Mouse (Mus musculus) T-helper 17 cell (primary cell): Measurements from ENCODE around the gene Cbx8.

Experiments
- in situ Hi-C, 2 experiments: fragments of 300-600 bp; cut with MboI, MseI; formaldehyde crosslinking; loops; 1 replicate in 1 of 2; 2 replicates in 1 of 2; pipeline ENCODE4 v1.15.1; 2025; ENCODE audit warnings: high pct_unique_total_duplicates in 2 of 2

The Cbx8 gene

GRCm38 (mm10) chr11:119079445-119079837 lies 38.7 kb upstream of the Cbx8 start:
- in situ Hi-C loops = no loop called here

GRCm38 (mm10) chr11:119078691-119079444 lies 38.1 kb upstream of the Cbx8 start:
- in situ Hi-C loops = no loop called here

GRCm38 (mm10) chr11:119077755-119078154 lies 37.0 kb upstream of the Cbx8 start:
- in situ Hi-C loops = no loop called here

- in situ Hi-C loops = no loop called here
Measured at GRCm38 (mm10) chr11:119075805-119076204, 35.0 kb upstream of the Cbx8 start.

- in situ Hi-C loops = no loop called here
Measured at GRCm38 (mm10) chr11:119073876-119074433, 33.2 kb upstream of the Cbx8 start.

GRCm38 (mm10) chr11:119072986-119073385 lies 32.2 kb upstream of the Cbx8 start:
- in situ Hi-C loops = no loop called here

GRCm38 (mm10) chr11:119072239-119072638 lies 31.5 kb upstream of the Cbx8 start:
- in situ Hi-C loops = no loop called here

- in situ Hi-C loops = no loop called here
Measured at GRCm38 (mm10) chr11:119066841-119067240, 26.1 kb upstream of the Cbx8 start.

GRCm38 (mm10) chr11:119059256-119059655 lies 18.5 kb upstream of the Cbx8 start:
- in situ Hi-C loops = no loop called here

GRCm38 (mm10) chr11:119058041-119058995 lies 17.5 kb upstream of the Cbx8 start:
- in situ Hi-C loops = no loop called here

GRCm38 (mm10) chr11:119057291-119057690 lies 16.5 kb upstream of the Cbx8 start:
- in situ Hi-C loops = no loop called here

GRCm38 (mm10) chr11:119056301-119057211 lies 15.8 kb upstream of the Cbx8 start:
- in situ Hi-C loops = no loop called here

- in situ Hi-C loops = no loop called here
Measured at GRCm38 (mm10) chr11:119055571-119056131, 14.9 kb upstream of the Cbx8 start.

GRCm38 (mm10) chr11:119054351-119055345 lies 13.9 kb upstream of the Cbx8 start:
- in situ Hi-C loops = loop anchor here in 1 of 2 experiments (5.0 kb wide), 1 partner anchor 33 kb away; the partner anchor contains the start of gene Cbx4

GRCm38 (mm10) chr11:119053738-119054350 lies 13.1 kb upstream of the Cbx8 start:
- in situ Hi-C loops = loop anchor here in 1 of 2 experiments (5.0 kb wide), 1 partner anchor 33 kb away; the partner anchor contains the start of gene Cbx4

GRCm38 (mm10) chr11:119053257-119053670 lies 12.5 kb upstream of the Cbx8 start:
- in situ Hi-C loops = loop anchor here in 1 of 2 experiments (5.0 kb wide), 1 partner anchor 34 kb away; the partner anchor contains the start of gene Cbx4

- in situ Hi-C loops = loop anchor here in 1 of 2 experiments (5.0 kb wide), 1 partner anchor 35 kb away; the partner anchor contains the start of gene Cbx4
Measured at GRCm38 (mm10) chr11:119052661-119053256, 12.0 kb upstream of the Cbx8 start.
